Mouse (Mus musculus) thymus, postnatal 0 days (tissue): Measurements from ENCODE around the gene Tmco2. TPM values are rescaled to one million over a fixed set of nuclear protein-coding genes. Genes with fewer than 3 reads are reported as not detected.
A peak's percentile ranks its signal among the peaks of the same experiment; 100 is the strongest.
"Not testable (repeated sequence)": the region's sequence is repeated elsewhere in the genome, so short reads cannot be mapped to it uniquely, and the experiment has no call there.

ENCODE experiments used
- DNase-seq: peaks from one replicate; pipeline ENCODE4 v3.0.0-alpha.2; 2015; ENCODE audit warnings: low spot score
- polyA plus RNA-seq: library from polyadenylated mRNA; unstranded; fragments of >200 nt; fragmentation: Nextera tagmentation; extraction: Ambion mirVana; gene quantifications from 2 replicates; pipeline ENCODE4 v1.2.1, GENCODE M21; 2015

The Tmco2 gene
- polyA plus RNA-seq = not detected in 2 replicates

GRCm38 (mm10) chr4:121109126-121109525 lies at the start of gene Tmco2:
Gene Tmco2 (minus strand): TSS chr4:121109226.
- DNase-seq = no peak

GRCm38 (mm10) chr4:121103304-121103703 lies 5.7 kb downstream of the Tmco2 start:
- DNase-seq = no peak

GRCm38 (mm10) chr4:121097650-121098378 lies 11.2 kb downstream of the Tmco2 start, which contains the start of gene Zmpste24:
Gene Zmpste24 (minus strand): TSS chr4:121098241.
- peak; percentile 93 for DNase-seq

GRCm38 (mm10) chr4:121090211-121090610 lies 18.8 kb downstream of the Tmco2 start:
- no peak for DNase-seq

GRCm38 (mm10) chr4:121088696-121089095 lies 20.3 kb downstream of the Tmco2 start:
- no peak for DNase-seq

GRCm38 (mm10) chr4:121084506-121084905 lies 24.5 kb downstream of the Tmco2 start:
- no peak for DNase-seq

GRCm38 (mm10) chr4:121080395-121080794 lies 28.6 kb downstream of the Tmco2 start:
- no peak for DNase-seq

- no peak for DNase-seq
Observed at GRCm38 (mm10) chr4:121077915-121078646, 30.9 kb downstream of the Tmco2 start.

- DNase-seq = no peak
Observed at GRCm38 (mm10) chr4:121074250-121074649, 34.8 kb downstream of the Tmco2 start.

GRCm38 (mm10) chr4:121065336-121065735 lies 43.7 kb downstream of the Tmco2 start:
- no peak for DNase-seq

- not testable (repeated sequence) for DNase-seq
Observed at GRCm38 (mm10) chr4:121059218-121059617, 49.8 kb downstream of the Tmco2 start.

GRCm38 (mm10) chr4:121057032-121057431 lies 52.0 kb downstream of the Tmco2 start:
- no peak for DNase-seq

- DNase-seq = peak; percentile 30
Observed at GRCm38 (mm10) chr4:121056342-121056741, 52.7 kb downstream of the Tmco2 start.

Other genes starting within 250 kb of the Tmco2 start
- gene Exo5, start 184.2 kb downstream of the Tmco2 start, polyA plus RNA-seq = 23.7 and 23.8 TPM in 2 replicates
- gene Zfp69, start 157.5 kb downstream of the Tmco2 start, polyA plus RNA-seq = 2.4 and 3.8 TPM in 2 replicates
- 39.0 and 39.1 TPM in 2 replicates for gene Smap2, start 92.0 kb downstream of the Tmco2 start, polyA plus RNA-seq
- 0.20 and 0.41 TPM in 2 replicates for gene Col9a2, start 69.8 kb downstream of the Tmco2 start, polyA plus RNA-seq
- 49.0 and 50.2 TPM in 2 replicates for gene Zmpste24, start 11.0 kb downstream of the Tmco2 start, polyA plus RNA-seq
- gene Rlf, start 105.9 kb upstream of the Tmco2 start, polyA plus RNA-seq = 14.4 and 17.7 TPM in 2 replicates
- not detected in 2 replicates for gene Gm12888, start 215.7 kb upstream of the Tmco2 start, polyA plus RNA-seq